Mouse (Mus musculus) left cerebral cortex, adult 18-20 months (tissue): ENCODE results near the gene Egfr. TPM values are rescaled to one million over a fixed set of nuclear protein-coding genes. Genes with fewer than 3 reads are reported as not detected.

Source experiments
- DNase-seq, 2 experiments: peaks; one replicate each; pipeline ENCODE4 v3.0.0; 2021 to 2022; ENCODE audit warnings: low spot score in 2 of 2, mixed read lengths in 1 of 2
- total RNA-seq, 2 experiments: library from RNA; stranded (reverse); gene quantifications; 2 replicates each; pipeline ENCODE4 v1.2.3; 2021

Gene Egfr
- total RNA-seq, 2 experiments from 2014 or later, result 10.0 to 14.6 TPM

GRCm38 (mm10) chr11:16895441-16896356 lies 143.7 kb downstream of the Egfr start:
- no peak for DNase-seq

- DNase-seq, result no peak
Measured at GRCm38 (mm10) chr11:16897681-16898080, 145.7 kb downstream of the Egfr start.

GRCm38 (mm10) chr11:16900182-16900581 lies 148.2 kb downstream of the Egfr start:
- no peak for DNase-seq

- no peak for DNase-seq
Measured at GRCm38 (mm10) chr11:16900653-16901416, 148.8 kb downstream of the Egfr start.

- DNase-seq, result peak; percentile 27 to 38
Measured at GRCm38 (mm10) chr11:16904302-16905011, 152.5 kb downstream of the Egfr start.

GRCm38 (mm10) chr11:16905012-16905332 lies 153.0 kb downstream of the Egfr start:
- no peak for DNase-seq

GRCm38 (mm10) chr11:16906530-16906929 lies 154.5 kb downstream of the Egfr start:
- no peak for DNase-seq

- DNase-seq, result no peak
Measured at GRCm38 (mm10) chr11:16907517-16908129, 155.6 kb downstream of the Egfr start.

- DNase-seq, result no peak
Measured at GRCm38 (mm10) chr11:16914756-16915155, 162.8 kb downstream of the Egfr start.

GRCm38 (mm10) chr11:16915850-16916249 lies 163.8 kb downstream of the Egfr start:
- no peak for DNase-seq

- no peak for DNase-seq
Measured at GRCm38 (mm10) chr11:16917512-16917911, 165.5 kb downstream of the Egfr start.

- no peak for DNase-seq
Measured at GRCm38 (mm10) chr11:16932159-16932558, 180.2 kb downstream of the Egfr start.

- DNase-seq, result peak; percentile 17 to 36
Measured at GRCm38 (mm10) chr11:16935577-16936236, 183.7 kb downstream of the Egfr start.

GRCm38 (mm10) chr11:16941103-16941793 lies 189.2 kb downstream of the Egfr start:
- DNase-seq, result no peak

GRCm38 (mm10) chr11:16941973-16942452 lies 190.0 kb downstream of the Egfr start:
- DNase-seq, result no peak

- DNase-seq, result no peak
Measured at GRCm38 (mm10) chr11:16943016-16943415, 191.0 kb downstream of the Egfr start.

GRCm38 (mm10) chr11:16948756-16949155 lies 196.8 kb downstream of the Egfr start:
- peak in 1 of 2 experiments; percentile 19 for DNase-seq

GRCm38 (mm10) chr11:16950226-16950975 lies 198.4 kb downstream of the Egfr start:
- DNase-seq, result no peak
